Mouse (Mus musculus): Measurements from ENCODE around the gene Pth2.
A peak's percentile ranks its signal among the peaks of the same experiment; 100 is the strongest.

Gene Pth2

DNA sequence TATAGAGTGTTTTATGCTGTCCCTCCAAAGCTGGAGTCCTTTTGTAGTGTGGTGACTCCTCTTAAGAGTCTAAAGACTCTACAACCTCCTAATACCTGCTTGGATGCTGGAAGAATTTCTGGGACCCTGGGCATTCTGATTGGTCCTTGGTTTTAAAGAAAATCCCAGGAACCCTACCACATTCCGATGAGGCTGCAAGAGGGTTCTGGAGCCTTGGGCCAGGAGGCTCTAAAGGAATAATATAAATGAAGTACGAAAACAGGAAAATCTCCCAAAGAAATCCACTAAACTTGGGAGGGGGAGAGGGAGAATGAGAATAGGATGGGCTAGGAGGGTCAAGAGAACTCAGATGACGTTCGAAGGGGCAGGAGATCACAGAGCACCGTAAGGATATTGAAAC is 27.2 kb upstream of the Pth2 start:
- no peak for DNase-seq (ENCODE audit: low read depth, low spot score)

DNA sequence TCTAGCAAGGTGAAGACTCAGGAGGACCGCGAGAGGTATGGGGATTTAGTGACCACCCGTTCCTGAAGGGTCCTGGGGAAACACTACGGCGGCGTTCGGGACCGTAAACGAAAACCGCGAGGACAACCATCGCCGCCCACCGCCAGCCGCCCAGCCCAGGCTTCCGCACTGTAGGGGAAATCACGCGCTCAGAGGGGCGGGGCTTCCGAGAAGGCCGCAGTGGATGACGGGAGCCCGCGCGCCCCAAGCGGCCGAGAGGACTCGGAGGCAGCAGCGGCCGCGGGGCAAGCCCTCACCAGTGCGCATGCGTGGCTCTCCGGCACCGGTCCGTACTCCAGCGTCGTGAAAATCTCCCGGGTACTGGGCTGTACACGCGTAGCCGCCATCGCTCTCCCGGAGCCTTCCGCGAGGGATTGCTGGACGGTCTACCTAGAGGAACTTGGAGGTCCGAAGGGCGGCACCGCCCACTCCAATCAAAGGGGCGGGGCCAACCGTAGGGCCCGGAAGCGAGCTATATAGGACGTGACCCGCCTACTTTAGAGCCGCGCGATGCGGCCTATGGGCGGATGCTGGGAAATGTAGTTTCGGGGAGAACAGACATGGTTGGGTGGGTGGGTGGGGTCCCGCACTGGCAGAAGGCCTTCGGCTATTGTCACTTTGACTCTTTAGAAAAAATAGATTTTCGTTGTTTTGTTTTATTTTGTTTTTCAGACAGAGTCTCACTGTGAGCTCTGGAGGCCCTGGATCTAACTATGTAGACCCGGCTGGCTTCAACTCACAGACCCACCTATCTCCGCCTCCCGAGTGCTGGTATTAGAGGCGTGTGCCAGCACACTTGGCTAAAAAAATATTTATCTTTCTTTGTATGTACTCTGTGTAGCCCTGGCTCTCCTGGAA is 26.5 kb upstream of the Pth2 start, which contains the start of the genes Pih1d1 and Aldh16a1:
TSS of gene Pih1d1 (plus strand) at position 208 of the 897 bp plus-strand sequence.
TSS of gene Aldh16a1 (minus strand) at position 489 of the 897 bp plus-strand sequence.
- peak; percentile 86 for DNase-seq (ENCODE audit: low read depth, low spot score)

DNA sequence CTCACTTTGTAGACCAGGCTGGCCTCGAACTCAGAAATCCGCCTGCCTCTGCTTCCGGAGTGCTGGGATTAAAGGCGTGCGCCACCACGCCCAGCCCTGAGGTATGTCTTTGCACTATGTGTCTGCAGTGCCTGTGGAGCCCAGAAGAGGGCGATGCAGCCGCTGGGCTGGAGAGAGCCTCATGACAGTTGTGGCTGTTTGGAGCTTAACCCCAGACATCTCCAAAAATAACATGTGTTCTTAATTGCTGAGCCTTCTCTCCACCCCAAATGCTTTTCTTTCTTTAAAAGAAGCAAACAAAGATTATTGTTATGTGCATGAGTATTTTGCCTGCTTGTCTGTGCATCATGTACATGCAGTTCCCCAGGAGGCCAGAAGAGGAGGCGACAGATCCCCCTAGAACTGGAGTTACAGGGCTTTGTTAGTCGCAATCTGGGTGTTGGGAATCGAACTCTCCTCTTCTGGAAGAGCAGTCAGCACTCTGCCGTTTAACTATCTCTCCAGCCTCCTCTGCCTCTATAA is 25.7 kb upstream of the Pth2 start:
- DNase-seq (ENCODE audit: low read depth, low spot score) = peak; percentile 67

DNA sequence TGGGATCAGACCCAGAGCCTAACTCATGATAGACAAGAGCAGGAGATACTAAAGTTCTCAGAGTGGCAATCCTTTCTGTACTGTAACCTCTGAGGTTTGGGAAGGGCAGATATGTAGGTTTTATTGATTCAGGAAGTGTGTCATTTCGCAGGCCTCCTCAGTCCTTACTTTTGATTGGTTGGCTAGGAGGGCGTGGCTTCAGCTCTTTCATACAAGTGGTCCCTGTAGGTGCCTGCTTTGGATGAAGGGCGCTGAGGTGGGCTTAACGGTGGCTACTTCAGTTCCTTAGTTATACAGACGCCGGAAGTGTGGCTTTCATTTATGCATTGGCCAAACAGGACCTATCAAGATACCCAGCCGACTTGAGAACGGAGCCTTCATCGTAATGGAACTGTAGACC is 25.2 kb upstream of the Pth2 start:
- DNase-seq (ENCODE audit: low read depth, low spot score) = no peak

DNA sequence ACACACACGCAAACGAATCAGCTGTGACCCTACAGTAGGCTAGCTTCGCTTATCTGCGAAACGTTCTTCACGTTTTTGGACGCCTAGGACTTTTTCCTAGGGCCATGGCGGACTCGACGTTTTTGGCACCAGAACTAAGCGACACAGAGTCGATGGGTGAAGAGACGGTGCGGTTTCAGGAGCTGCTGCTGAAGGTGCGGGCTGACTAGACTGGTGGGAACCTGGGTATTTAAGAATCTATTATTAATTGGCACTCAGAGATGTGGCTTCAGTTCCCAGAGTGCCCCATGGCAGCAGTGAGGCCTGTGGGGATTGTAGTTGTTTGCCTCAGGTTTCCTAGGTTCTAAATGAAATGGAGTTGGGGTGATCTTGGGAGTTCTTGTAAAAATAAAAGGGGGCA is 24.6 kb upstream of the Pth2 start:
- no peak for DNase-seq (ENCODE audit: low read depth, low spot score)

DNA sequence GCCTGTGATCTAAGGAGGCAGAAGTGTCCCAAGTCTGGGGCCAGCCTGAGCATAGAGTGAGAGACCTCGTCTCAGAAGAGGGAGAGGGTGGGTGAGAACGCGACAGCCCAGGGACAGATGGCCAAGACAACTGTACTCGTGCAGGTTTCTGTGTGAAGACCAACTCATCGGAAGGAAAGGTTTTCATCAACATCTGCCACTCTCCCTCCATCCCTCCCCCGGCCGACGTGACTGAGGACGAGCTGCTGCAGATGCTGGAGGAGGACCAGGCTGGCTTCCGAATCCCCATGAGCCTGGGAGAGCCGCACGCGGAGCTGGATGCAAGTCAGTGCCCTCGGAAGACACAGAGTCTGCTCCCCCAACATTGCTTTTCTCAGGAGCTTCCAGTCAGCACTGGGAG is 23.3 kb upstream of the Pth2 start:
- DNase-seq (ENCODE audit: low read depth, low spot score) = no peak

DNA sequence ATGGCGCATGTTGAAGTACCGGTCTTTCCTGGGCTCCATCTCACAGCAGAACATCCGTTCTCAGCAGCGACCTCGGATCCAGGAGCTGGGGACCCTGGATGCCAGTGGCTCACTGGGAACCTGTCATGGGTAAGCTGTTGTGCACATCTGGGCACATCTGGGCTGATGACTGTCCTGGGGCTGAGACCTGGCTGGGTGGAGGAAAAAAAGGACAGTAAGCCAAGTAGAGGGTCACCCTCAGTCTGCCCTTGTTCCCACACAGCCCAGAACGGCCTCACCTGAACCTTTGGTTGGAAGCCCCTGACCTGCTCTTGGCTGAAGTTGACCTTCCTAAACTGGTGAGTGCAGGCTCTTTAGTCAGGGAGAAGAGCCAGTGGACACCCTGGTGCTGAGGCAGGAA is 21.8 kb upstream of the Pth2 start:
- no peak for DNase-seq (ENCODE audit: low read depth, low spot score)

DNA sequence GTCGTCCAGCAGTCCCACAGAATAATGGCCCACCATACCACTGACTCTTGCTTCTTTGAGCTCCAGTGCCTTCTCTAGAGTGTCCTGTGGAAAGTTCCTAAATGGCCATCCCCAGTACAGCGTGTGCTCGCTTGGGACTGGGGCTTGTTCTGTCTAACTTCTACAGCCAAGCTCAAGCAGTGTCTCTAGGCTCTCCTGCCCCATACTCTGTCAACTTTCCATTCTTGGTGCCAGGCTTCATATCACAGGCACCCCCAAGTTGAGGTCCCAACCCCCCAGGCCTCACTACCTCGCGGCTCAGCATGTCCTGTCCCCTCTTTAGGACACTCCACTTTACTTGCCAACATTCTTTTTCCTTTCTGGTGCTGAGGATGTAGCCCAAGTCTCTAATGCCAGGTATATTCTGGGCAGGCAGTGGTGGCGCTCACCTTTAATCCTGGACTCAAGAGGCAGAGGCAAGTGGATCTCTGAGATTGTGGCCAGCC is 20.4 kb upstream of the Pth2 start:
- DNase-seq (ENCODE audit: low read depth, low spot score) = no peak

DNA sequence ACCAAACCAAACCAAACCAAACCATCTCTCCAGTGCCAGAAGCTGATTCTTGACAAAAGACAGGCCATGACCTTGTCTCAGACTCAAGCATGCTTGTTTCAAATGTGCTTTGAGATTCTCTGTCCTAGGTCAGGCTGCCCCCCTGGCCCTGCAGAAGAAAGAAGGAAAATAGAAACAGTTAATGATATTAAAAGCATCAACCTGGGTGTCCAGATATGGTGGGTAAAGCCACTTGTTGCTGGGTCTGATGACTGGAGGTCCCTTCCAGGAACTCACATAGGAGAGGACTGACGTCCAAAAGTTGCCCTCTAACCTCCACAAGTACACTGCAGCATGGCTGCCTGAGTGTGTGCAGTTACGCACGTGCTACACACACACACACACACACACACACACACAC is 19.9 kb upstream of the Pth2 start:
- no peak for DNase-seq (ENCODE audit: low read depth, low spot score)

DNA sequence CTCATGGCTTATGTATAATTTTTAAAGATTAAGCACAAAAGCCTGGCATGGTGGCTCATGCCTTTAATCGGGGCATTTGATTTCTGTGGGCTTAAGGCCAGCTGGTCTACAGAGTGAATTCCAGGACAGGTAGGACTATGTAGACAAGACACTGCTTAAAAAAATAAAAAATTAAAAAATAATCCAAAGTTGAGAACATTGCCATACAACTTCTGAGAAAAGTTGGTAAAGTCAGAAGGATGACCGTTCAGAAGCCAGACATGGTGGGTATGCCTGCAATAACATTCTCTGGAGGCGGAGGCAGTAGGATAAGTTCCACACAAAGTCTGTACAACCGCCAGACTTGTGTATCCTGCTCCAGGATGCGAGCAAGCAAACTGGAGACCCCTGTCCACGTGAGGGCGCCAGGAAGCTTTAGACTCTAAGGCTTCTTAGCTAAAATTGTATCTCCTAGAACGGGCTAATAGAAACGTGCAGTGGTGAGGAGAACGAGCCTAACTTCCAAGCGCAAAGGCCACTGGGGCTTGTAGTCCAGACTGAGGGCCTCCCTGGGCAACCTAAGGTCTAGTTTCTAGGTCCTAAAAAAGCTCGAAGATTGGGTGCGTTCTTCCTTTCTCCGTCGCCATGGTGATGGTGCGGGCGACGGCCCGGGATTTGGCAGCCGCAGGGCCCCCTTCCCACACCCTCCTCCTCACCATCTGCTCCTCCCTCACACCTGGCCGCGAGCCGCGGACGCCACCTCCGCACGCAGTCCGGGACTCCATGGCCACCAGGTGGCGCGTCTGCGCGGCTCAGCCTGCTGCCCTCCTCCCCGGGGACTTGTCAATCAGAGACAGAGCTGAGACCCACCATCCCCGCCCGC is 19.0 kb upstream of the Pth2 start:
- peak; percentile 87 for DNase-seq (ENCODE audit: low read depth, low spot score)

DNA sequence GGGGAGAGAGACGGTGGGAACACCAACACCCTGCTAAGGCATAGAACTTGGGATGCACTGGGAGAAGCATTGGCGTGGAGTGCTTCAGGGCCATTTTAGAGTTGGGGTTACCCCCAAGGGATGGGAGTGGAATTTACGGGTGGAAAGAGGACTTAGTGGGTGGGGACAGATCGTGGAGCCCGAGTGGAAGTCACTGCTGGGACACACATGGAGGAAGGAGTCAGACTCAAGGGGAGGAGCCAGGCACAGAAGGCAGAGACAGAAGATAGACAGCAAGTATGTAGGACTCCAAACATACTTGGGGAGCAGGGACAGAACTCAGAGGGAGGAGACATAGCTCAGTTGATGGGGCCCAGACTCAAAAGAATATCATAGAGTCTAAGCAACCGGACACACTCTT is 18.2 kb upstream of the Pth2 start:
- DNase-seq (ENCODE audit: low read depth, low spot score) = no peak

DNA sequence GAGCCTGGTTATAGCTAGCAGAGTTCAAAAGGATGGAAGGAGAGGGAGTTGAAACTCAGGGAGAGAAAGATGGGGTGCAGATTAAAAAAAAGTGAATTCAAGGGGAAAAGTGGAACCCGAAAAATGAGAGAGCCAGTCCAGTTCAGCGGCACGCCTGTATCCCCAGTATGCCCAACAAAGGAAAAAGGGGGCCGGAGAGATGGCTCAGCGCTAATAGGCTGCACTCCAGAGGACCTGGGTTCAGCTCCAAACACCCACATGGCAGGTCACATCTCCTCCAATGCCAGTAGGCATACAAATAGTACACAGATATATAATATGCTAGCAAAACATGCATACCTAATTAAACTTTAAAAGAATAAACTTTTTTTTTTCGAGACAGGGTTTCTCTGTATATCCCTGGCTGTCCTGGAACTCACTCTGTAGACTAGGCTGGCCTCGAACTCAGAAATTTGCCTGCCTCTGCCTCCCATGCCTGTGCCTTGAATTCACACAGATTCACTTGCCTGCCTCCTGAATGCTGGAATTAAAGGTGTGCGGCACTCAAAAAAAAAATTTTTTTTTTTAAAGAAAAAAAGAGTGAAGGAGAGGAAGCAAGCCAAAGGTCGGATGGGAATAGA is 17.7 kb upstream of the Pth2 start:
- DNase-seq (ENCODE audit: low read depth, low spot score) = no peak

DNA sequence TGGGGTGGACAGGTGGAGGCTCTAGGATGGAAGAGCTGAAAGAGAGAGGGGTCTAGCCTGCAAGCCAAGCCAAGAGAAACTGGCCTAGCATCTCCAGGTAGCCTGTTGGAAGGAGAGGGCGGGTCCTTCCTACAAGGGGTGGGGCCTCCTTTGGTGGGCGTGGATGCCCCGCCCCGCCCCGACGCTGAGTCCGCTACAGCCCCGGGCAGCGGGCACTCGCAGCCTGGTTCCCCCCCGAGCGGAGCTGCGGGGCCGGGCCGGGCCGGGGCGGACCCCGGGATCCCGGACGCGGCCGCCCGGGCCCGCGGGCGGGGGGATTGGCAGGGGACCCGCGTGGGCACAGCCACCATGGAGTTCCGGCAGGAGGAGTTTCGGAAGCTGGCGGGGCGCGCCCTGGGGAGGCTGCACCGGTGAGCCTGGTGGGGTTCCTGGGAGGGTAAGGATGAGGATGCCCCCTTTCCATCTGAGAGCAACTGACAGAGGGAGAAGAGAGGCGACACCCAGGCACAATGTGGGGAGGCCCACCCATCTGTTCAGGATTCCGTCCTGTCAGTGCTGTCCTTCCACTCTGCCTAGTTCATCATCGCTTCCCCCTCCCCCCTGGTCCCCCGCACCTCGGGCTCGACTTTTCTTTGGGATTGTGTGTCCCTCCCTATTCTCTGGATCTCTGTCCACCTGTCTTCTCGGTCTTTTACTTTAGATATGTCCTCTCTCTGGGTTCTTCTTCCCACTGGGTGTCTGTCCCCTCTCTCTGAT is 16.9 kb upstream of the Pth2 start, which contains the start of gene Slc17a7:
TSS of gene Slc17a7 (plus strand) at position 215 of the 756 bp plus-strand sequence.
- no peak for DNase-seq (ENCODE audit: low read depth, low spot score)

DNA sequence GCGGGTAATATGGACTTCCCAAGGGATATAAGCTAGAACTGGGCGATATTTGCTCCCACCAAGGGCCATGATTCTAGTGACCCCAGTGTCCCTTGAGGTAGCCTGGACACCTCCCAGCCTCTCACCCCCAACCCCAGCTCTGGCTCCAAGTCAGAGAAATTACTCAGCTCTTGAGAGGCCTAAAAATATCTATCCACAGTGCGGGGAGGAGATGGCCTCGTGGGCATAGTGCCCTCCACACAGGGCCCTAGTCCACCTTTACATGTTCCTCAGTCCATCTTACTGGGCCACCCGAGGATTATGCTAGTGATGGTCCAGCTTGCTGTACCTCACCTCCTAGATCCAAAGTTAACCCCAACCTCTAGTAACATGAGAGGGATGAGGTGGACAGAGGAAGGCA is 16.0 kb upstream of the Pth2 start:
- DNase-seq (ENCODE audit: low read depth, low spot score) = no peak

DNA sequence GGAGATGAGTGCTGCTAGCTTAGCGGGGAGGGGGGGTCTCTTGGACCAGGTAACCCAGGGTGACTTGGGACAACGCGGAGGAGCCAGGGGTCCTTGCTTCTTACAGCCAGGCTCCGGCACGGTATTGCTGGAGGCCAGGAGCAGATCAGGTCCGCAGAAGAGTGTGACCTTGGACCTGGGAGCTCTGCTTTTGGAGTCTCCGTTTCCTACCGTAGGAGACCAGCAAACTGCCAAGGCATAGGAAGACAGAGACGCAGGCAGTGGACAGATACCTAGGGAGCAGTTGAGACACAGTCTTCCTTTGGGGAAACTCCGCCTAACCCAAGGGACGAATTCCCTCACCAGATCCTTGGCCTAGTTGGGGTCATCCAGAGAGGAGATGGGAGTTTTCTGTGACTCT is 15.1 kb upstream of the Pth2 start:
- no peak for DNase-seq (ENCODE audit: low read depth, low spot score)

DNA sequence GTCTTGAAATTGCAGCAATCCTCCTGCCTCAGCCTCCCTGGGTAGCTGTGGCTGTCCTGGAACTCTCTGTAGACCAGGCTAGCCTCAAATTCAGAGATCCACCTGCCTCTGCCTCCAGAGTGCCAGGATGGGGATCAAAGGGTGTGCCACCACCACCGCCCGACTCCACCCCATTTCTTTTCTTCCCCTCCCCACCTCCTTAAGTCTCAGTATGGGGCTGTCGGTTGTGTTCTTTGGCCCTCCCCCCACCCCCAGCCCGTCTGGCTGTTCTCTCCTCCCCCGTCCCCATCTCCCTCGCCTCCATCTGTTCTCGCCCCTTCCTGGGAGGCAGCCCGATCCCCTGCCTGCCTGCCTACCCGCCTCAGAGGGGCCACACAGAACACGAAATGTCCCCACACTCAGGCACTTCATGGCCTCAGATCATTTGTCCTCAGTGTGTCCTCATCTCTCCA is 13.8 kb upstream of the Pth2 start:
- no peak for DNase-seq (ENCODE audit: low read depth, low spot score)

DNA sequence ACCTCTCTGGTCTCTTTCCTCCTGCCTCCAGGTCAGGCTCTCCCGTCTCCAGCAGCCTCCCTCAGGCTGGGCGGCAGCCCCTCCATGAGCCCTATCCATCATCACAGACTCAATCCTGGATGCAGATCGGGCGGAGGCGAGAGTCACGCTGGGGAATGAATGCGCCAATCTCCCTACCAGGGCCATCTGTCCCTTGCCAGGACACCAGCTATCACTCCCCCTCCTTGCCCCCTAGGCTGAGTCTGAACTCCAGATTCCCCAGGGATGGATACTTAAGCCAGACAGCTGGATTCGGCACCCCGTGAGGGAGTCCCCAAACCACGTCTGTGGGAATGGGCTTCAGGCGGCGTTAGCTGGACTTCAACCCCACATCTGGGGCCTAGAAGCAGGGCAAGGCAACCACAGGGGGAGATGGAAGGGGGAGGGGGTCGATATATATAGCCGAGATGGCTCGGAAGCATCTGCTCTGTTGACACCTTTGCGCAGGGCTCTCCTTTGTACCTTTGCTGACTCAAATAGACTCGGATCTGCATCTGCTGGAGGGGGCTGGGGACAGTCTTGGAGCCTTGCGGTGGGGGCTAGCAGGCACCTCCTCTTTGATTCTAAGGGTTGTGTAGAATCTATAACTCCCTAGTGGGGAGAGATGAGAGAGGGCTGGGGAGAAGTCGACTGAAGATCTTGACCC is 12.9 kb upstream of the Pth2 start:
- DNase-seq (ENCODE audit: low read depth, low spot score) = no peak

DNA sequence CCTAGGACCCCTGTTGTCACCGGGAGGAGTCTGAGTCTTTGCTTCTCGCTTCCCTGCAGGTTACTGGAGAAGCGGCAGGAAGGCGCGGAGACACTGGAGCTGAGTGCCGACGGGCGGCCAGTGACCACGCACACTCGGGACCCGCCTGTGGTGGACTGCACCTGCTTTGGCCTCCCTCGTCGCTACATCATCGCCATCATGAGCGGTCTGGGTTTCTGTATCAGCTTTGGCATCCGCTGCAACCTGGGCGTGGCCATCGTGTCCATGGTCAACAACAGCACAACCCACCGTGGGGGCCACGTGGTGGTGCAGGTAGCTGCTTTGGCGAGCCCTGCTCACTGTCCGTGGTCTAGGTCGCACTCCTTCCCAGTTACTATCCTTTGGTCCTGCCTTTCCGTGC is 12.1 kb upstream of the Pth2 start:
- no peak for DNase-seq (ENCODE audit: low read depth, low spot score)

DNA sequence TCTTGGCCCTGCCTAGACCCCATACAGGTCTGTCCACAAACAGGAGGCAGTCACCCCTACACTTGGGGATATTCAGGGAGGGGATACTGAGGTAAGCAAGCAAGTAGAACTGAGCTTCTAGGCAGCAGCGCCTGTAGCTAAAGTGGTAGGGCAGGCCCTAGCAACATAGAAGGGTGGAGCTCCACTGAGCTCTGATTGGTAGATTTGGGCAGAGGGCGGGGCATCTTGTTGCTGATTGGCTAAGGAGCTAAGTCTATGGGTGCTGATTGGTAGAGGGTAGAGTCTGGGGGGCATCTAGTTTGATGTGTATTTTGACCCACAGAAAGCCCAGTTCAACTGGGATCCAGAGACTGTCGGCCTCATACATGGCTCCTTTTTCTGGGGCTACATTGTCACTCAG is 11.3 kb upstream of the Pth2 start:
- no peak for DNase-seq (ENCODE audit: low read depth, low spot score)

DNA sequence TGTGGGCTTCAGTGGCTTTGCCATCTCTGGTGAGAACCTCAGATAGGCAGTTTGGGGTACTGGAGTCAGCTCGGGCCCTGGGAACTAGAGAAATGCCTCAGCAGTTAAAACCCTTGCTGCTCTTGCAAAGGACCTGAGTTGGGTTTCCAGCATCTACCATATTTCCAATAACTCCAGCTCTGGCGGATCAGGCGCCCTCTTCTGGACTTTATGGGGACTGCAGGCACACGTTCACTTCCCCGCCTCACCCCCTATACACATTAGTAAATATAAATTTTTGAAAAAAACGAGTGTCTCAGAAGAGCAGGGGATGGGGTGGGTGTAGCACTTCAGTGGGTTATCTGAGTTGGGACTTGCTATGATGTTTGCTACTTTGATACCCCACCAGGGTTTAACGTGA is 7.8 kb upstream of the Pth2 start:
- no peak for DNase-seq (ENCODE audit: low read depth, low spot score)

Measured in WW6 (cell line).